Mouse (Mus musculus): ENCODE results near the gene Plac8.

Plac8 gene

DNA sequence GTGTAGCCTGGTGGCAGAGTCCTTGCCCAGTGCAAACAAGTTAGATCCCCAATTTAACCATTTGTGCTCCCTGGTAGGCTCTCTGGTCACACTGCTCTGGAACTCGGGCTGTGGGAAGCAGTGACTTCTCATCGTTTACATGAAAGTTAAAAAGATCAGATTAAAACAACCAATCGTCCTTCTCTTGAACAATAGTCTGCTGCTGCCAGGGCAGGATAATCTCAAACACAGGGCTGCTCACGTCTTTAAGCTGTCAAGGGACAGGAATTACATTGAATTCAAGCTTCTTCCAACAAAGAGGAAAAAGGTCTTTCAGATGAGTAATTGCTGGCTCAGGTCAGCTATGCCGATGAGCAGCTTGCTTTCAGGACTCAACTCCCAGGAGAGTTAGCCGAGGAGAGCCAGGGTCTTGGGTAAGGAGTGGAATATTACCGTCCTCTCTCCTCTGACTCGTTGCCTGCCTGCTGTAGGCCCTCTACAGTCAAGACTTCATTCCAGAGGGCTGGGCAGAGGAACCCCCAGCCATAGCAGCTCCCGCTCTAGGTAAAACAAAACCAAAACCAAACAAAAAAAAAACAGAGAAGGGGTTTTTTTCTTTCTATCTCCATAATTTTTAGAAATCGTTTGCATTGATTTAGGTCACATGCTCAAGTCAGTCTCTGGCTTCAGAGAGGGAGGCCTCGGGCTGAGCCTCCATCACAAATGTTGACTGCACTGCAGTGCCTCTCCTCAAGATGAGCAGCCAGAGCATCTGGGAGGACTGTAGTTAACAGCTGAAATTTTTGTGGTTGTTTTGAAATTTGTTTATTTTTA, 9.8 kb upstream of the Plac8 start:
- no peak for DNase-seq (ENCODE audit: low spot score in 2 of 2)

DNA sequence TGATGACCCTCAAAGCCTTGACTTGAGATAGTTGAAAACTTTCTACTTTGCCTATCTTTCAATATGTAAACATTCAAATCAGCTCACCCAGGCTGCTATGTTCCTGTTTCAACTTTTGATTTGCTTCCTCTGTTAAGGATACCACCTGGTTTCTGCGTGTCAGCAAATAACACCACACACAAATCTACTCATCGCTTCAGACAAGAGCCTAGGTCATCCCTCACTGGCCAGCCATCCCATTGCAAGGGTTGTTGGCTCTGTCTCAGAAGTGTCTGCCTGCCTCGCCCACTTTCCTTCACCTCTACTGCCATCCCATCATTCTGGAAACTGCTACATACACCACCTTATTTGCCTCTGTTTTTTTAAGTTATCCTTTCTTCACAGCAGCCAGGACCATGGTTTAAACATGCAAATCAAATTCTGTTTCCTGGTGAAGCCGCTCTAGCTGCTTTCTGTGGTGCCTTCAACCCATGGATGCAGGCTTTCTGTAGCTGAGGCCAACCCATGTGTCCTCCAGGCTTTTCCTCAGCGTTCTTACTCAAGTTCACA, 6.9 kb upstream of the Plac8 start:
- no peak for DNase-seq (ENCODE audit: low spot score in 2 of 2)

DNA sequence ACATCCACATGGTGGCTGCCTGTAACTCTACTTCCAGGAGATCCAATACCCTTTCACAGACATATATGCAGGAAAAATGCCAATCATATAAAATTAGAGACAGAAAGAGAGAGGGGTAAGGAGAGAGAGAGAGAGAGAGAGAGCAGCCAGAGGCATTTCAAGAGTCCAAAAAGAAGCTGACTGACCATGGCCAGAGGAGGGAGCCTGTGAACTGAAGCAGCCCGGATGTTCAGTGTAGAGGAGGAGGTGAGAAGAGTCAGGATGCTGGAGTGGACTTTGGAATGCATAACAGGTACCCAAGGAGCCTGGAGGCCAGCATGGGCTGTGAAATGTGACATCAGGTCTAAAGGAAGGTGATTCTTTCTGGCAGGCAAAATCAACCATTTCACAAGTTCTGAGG, 2.7 kb upstream of the Plac8 start:
- no peak for DNase-seq (ENCODE audit: low spot score in 2 of 2)

DNA sequence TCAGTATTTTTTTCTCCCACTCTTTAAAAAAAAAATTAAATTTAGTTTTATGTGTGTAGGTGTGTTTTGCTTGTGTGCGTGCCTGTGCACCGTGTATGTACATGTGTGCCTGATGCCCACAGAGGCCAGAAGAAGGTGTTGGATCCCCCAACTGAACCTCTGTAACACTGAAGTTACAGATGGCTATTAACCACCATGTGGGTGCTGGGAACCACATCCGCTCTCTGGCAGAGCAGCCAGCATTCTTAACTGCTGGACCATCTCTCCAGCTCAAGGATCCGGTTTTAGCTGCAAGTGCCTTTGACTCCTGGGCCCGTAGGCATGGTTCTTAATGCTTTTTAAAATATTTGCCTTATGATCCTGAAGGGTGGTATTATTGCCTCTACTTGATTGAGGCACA, 1.2 kb upstream of the Plac8 start:
- peak in 1 of 2 experiments; percentile 12 for DNase-seq (ENCODE audit: low spot score in 2 of 2)

DNA sequence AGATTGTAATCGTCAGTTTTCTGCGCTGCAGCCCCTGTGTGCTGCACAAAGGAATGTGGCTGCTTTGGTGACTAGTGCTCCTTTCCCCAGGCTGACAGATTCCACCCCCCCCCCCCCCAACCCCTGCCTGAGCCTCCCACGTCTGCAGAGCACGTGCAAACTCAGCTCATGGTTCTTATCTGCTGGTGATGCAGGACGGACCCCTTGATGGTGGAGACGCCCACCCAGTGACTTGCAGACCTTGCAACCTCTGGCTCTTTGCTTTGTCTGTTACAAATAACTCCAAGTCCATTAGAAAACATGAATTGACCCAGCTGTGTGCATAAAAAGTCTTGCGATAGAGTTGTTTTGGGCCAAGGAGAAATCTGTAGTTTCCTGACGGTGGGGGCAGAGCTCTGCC, 1.3 kb downstream of the Plac8 start:
- no peak for DNase-seq (ENCODE audit: low spot score in 2 of 2)

DNA sequence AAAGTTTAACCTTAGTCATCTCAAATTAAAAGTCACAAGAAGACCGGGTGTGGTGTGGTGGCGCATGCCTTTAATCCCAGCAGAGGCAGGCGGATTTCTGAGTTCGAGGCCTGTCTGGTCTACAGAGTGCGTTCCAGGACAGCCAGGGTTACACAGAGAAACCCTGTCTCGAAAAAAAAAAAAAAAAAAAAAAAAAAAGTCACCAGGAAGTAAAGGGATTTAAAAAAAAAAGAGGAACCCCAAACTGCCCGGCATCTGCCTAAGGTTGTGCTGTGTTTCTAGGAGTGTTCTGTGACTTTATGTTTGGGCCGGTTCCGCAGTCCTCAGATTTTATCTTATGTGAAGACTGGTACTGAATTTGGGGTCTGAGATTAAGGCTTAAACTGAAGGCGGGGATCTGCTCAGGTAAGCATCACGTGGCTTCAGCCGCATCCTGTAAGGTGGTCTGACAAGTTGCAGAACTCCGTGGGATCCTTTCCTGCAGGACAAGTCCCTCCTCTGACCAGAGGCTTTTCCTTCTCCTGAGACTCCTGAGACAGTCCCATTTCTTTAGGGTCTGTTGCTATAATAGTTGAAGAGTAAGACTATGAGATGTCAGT, 1.9 kb downstream of the Plac8 start:
- DNase-seq (ENCODE audit: low spot score in 2 of 2): no peak

DNA sequence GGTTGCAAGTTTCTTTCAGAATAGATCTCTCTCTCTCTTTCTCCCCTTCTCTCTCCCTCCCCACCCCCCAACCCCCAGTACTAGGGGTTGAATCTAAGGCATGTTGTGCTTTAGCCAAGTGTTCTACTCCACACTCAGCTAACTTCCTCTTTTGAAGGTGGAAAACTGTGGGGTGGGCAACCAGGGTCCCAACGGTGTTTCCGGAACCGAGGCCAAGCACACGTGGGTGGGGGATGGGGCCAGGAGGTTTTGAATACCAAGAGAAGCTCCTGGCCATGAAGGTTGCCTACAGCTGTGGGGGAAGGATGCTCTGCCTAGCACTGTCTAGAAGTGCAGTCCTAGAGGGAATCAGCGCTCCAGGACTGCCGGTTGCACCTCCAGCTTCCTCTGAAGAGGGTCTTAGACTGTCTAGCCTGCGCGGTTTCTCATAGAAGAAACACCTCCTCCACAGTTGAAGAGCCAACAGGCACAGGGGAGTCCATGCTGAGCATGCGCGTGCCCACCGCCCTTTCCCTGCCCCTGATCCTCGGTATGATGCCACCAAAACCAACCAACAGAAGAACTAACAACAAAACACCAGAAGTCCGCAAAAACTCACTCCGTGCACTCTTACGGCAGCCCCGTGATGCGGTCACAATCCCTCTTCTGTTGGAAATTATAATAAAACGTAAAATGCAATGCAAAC, 2.7 kb downstream of the Plac8 start:
- DNase-seq (ENCODE audit: low spot score in 2 of 2): peak; percentile 27 to 31

DNA sequence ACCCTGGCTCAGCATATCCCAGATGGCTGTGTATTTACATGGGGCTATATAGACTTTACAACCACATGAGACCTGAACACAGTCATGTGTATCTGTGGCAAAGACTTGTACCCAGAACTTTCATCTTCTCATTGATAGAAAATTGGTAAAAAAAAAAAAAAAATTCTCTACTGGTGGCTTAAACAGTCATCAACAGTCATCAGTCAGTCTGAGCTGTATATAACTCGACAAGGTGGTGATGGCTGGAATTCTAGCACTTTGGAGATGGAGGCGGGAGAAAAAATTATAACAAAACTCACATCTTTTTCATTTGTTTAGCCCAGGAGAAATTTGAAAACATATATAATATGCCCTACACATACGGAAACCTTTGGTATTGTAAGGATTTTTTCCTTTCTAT, 3.2 kb downstream of the Plac8 start:
- no peak for DNase-seq (ENCODE audit: low spot score in 2 of 2)

DNA sequence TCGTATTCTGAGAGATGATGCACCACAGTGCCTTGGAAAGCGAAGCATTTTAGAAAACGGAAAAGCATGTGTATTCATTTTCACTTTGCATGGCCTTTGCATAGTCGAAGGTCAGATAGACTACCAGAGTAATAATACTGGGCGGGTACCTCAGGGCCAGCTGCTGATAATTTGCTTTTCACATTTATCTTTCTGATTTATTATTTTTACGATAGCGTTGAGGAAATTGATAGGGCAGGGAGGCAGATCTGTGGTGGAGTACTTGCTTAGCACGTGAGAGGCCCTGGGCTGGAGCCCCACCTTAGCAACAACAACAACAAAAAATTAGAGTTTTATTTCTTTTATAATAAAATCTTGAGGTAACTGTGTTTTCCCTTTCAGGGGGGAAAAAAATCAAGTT, 3.9 kb downstream of the Plac8 start:
- no peak for DNase-seq (ENCODE audit: low spot score in 2 of 2)

DNA sequence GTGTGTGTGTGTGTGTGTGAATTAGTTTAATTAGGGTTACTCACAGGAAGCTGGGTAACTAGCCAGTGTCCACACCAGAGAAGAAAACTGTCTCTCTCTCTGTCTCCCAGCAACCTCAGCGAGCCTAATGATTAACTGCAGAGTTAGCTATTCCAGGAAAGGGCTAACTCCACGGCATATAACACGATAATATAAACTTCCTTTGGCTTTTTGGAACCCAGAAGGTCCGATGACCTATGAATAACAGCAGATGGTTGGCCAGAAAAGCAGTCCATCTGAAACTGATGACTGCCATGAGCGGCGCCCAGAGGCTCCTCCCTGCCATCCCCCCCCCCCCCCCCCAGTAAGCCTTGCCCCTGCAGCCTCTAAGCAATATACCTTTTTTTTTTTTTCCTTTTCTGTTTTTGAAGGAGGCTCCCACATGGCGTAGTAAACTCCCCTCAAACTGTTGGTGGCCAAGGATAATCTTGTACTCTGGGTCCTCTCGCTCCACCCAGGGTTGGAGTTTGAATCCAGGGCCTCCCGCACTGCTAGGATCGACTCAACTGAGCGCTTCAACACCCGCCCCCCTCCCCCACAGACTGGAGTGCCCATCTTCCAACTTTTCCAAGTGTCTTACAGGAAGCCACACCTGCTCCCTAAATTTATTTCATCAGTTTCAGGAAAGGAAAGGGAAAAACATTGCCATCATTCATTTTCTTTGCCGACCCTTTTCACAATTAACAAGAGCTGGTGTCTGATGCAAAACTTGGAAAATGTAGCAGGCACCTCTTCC, 4.6 kb downstream of the Plac8 start:
- no peak for DNase-seq (ENCODE audit: low spot score in 2 of 2)

DNA sequence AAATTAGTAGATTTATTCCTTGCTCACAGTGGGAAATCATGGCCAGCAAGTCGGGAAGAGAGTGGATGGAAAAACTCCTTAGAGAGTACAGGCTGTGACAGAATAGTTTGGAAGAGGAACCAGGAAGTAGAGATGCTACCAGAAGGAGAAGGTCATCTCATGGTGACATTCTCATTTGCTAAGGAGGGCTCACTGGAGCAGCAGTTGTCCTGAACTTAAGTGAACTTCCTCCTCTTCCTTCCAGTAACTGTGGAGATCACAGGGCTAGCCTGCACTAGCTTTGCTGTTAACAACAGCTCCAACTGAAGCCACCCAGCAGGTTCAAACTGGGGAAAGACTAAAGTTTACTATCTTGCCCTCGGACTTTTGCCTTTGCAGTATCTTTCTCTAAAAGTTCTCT, 5.2 kb downstream of the Plac8 start:
- no peak for DNase-seq (ENCODE audit: low spot score in 2 of 2)

DNA sequence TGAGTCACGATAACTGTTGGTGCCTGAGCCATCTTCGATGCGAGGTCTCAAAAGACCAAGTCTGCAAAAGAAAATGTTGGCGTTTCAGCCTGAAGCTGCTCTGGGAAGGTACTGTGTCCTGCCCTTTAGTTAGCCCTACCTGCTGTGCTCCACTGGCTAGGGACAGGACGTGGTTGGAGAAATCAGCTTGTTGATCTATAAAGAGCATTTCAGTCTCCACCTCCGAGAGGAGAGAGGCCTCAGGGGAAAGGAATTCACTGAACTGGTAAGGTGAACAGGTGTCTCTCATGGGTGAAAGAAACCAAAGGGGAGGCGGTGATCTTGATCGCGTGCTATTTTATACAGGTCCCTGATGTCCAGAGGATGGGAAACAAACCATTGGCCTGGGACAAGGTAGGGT, 9.3 kb downstream of the Plac8 start:
- DNase-seq (ENCODE audit: low spot score in 2 of 2): no peak

DNA sequence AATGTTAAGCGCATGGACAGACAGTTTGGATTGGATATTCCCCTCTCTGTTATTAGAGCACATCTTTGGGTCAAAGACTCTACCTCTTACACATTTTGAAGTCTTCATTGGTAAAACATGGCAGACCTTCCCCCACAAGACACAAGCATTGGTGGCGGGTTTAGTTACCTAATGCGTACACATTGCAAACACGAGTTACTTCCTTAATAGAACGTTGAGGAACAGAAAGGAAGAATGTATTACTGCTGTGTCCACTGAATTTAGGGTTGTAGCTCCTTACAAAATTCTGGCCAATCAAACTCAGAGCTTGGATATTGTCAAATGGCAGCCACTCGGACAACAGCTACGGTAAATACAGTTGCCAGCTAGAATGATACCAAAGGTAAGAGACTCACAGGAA, 12.7 kb downstream of the Plac8 start:
- DNase-seq (ENCODE audit: low spot score in 2 of 2): no peak

DNA sequence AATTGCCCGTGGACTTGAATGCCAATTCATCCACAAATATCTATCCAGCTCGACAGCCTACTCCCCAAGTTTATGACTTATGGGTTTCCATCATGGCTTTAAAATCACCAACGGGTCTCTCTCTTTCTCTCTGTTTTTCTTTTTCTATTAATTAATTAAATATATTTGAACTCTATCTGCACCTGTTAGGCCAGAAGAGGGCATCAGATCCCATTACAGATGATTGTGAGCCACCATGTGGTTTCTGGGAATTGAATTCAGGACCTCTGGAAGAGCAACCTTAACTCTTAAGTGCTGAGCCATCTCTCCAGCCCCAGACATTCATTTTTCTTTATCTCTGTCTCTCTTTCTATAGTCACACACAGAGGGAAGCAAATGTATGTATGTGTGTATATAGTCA, 13.3 kb downstream of the Plac8 start:
- DNase-seq (ENCODE audit: low spot score in 2 of 2): no peak

DNA sequence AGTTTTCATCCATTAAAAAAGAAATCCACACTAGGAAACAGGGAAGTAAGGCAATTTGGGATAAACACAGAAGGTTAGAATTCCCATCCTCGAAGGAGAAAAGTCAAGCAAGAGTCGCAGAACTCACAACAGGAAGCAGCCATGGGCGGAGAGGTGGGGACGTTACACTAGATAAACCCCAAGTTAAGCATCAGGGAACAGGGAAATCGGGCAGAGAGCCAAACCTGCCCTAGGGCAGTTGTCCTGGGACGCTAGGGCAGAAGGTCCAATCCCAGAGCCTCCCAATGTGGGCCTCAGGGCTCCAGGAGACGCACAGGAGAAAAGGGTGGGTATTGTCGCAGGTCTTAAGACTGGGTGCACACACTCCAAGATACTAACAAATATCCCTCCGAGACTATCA, 14.5 kb downstream of the Plac8 start:
- no peak for DNase-seq (ENCODE audit: low spot score in 2 of 2)

DNA sequence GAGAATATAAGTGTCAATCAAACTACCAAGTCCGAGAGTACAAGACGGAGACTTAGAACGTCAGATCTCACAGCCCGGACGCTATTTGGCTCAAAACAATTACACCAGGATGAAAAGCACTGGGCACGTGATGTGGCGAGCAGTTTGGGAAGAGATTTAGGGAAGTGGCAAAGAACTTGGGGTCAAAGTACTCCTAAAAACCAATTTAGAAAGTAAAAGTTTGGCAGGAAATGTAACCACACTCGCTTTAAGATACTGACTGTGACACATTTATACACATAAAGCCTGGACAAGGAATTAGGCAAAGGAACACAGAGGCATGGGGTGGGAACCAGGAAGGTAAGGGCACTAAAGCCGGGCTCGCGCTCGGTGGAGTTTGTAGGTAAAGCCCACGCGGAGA, 15.0 kb downstream of the Plac8 start:
- no peak for DNase-seq (ENCODE audit: low spot score in 2 of 2)

DNA sequence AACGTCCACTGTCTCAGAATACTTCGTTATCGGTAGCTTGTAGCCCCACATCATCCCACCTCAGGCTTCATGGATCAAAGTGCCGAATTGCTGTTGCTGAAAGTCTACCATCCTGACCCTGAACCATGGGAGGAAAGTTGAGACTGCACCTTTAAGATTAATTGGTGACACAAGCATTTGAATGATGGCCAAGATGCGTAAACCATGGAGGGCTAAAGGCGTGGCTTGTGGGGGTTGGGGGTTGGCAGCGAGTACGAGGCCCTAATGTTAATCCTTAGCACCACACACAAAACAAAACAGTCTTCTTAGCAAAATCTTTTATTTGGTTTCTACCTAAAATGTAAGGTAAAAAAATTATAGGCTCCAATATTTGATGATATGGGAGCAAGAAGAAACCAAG, 18.6 kb downstream of the Plac8 start:
- no peak for DNase-seq (ENCODE audit: low spot score in 2 of 2)

DNA sequence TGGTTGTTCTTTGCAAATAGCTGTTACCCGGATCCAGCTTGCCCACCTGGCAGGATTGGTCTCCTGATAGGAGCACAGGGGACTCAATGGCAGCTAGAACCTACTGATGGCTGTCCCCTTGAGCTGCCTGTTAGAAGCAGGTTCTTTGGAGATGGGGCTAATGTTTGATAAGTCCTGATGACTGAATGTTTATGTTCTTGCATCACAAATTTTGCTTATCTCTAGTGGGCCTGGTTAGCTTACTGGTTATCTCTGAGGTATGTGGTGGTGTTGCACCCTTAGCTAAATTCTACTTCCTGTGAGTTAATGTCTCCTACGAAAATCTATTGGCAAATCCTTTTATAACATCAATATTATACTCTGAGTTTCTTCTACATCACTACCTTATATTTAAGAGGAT, 20.1 kb downstream of the Plac8 start:
- DNase-seq (ENCODE audit: low spot score in 2 of 2): no peak

DNA sequence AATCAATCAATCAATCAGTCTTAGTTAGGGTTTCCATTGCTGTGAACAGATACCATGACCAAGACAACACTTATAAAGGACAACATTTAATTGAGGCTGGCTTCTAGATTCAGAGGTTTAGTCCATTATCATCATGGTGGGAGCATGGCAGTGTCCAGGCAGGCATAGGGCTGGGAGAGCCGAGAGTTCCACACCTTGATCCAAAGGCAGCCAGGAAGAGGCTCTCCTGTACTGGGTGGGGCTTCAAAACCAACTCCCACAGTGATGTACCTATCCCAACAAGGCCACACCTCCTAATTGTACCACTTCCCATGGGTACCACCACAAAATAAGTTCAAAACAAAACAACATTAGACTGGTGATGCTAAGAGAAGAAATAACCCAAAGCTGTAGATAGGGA, 21.9 kb downstream of the Plac8 start:
- no peak for DNase-seq (ENCODE audit: low spot score in 2 of 2)

DNA sequence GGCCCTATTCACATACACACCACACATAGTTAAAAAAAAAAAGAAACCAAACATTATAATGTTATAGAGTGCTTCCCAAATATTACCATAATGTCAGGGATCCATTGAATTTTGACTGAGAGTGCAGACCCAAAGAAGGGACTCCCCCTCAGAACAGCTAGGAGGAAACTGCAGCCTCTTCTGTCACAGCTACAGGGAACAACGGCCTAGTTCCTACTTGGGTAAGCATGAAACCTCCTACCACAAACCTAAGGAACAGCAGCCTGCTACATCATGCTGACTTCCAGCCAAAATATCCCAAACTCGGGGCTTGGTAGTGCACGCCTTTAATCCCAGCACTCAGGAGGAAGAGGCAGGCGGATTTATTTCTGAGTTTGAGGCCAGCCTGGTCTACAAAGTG, 22.7 kb downstream of the Plac8 start:
- DNase-seq (ENCODE audit: low spot score in 2 of 2): no peak

DNA sequence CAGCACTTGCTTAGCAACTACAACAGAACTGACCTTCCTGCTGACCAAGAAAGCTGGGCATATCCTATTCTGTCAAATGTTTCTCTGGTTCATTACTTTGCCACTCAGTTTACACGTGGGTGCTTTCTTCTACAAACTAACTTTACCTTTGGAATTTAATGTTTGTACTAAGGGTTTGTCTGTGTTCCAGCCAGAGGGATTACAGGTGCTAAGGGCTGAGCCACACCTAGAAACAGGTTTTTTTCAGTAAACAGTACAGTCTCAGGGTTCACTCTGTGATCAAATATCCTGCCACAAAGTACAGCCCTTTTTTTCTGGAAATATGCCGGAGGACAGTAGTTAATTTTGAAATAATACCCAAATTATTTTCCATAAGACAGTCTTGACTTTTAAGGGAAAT, 23.8 kb downstream of the Plac8 start:
- no peak for DNase-seq (ENCODE audit: low spot score in 2 of 2)

Measured in thymus, postnatal 10 days (tissue).